Mouse (Mus musculus): ENCODE results near the gene Cpb2. TPM values are rescaled to one million over a fixed set of nuclear protein-coding genes. Genes with fewer than 3 reads are reported as not detected.

The Cpb2 gene
- polyA plus RNA-seq, 1 experiment: not detected

DNA sequence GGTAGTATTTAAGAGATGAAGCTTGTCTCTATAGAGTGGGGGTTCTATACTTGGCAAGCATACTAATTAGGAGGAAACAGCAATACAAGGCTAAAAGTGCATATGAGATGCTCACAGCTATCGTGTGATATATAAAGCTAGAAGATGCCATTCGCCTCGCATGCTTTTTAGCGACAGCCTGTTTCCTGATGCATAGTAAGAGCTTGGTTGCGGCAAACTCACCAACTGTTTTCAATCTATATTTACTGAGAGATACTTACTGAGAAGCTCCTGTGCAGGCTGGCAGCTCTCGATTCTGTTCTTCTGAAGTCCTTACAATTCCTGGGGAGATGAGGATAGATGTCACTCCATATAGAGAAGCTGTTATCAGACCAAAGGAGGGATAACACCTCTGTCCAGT lies 37.6 kb downstream of the Cpb2 start:
- no peaks in the 10 kb centered on the region for H3K36me3 ChIP-seq (ENCODE audit: control insufficient read depth, insufficient read depth, low read length)
- no peak for DNase-seq
- 89% methylated on average over 6 of the region's 6 CpGs for WGBS
- H3K27me3 ChIP-seq (ENCODE audit: control insufficient read depth, insufficient read depth, low read length): no peaks in the 10 kb centered on the region
- TF ChIP-seq CTCF (IDR thresholded peaks at IDR 0.05; ENCODE audit: borderline replicate concordance, control insufficient read depth, extremely low read depth, insufficient read depth, low read length, poor library complexity) (no peak), POLR2A (IDR thresholded peaks at IDR 0.05; ENCODE audit: control insufficient read depth, extremely low read depth, insufficient read depth, low read length, poor library complexity) (no peak)
- no peak overlapping the region for H3K27ac ChIP-seq (ENCODE audit: control insufficient read depth, insufficient read depth, low read length)
- H3K4me1 ChIP-seq (replicated peaks; ENCODE audit: control insufficient read depth, insufficient read depth, low read length): peaks cover 2% of the 10 kb centered on the region; the same call in 1 of the 2 replicates
- no peak overlapping the region for H3K4me3 ChIP-seq (ENCODE audit: control insufficient read depth, insufficient read depth, low read length)

DNA sequence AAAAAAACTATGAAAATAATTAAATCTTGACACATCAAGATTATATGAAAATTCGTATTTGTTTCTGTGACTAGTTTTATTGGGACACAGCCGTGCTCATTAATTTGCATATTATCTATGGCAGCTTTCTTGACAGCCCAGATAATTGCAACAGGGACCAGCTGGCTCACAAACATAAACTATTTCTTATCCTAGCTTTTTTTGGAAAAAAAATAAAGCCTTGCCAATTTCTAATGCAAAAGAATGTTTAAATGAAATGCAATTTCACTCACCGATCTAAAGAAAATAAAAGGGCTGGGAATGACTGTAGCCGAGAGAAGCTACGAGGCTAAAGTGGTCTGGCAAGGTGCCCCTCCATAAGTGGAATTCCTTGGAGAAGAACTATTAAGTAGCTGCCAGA lies 38.3 kb downstream of the Cpb2 start:
- WGBS: 89% methylated on average over 5 of the region's 5 CpGs
- TF ChIP-seq POLR2A (IDR thresholded peaks at IDR 0.05; ENCODE audit: control insufficient read depth, extremely low read depth, insufficient read depth, low read length, poor library complexity) (no peak), CTCF (IDR thresholded peaks at IDR 0.05; ENCODE audit: borderline replicate concordance, control insufficient read depth, extremely low read depth, insufficient read depth, low read length, poor library complexity) (no peak)
- Histone ChIP-seq H3K27me3 (ENCODE audit: control insufficient read depth, insufficient read depth, low read length) (no peaks in the 10 kb centered on the region), H3K27ac (ENCODE audit: control insufficient read depth, insufficient read depth, low read length) (no peak overlapping the region), H3K36me3 (ENCODE audit: control insufficient read depth, insufficient read depth, low read length) (no peaks in the 10 kb centered on the region), H3K4me1 (replicated peaks; ENCODE audit: control insufficient read depth, insufficient read depth, low read length) (peaks cover 2% of the 10 kb centered on the region; the same call in 1 of the 2 replicates), H3K4me3 (ENCODE audit: control insufficient read depth, insufficient read depth, low read length) (no peak overlapping the region)
- DNase-seq: no peak

GRCm38 (mm10) chr14:75283609-75284192 lies 41.6 kb downstream of the Cpb2 start:
- TF ChIP-seq POLR2A (IDR thresholded peaks at IDR 0.05; ENCODE audit: control insufficient read depth, extremely low read depth, insufficient read depth, low read length, poor library complexity) (no peak), CTCF (IDR thresholded peaks at IDR 0.05; ENCODE audit: borderline replicate concordance, control insufficient read depth, extremely low read depth, insufficient read depth, low read length, poor library complexity) (no peak)
- no peak overlapping the region for H3K27ac ChIP-seq (ENCODE audit: control insufficient read depth, insufficient read depth, low read length)
- H3K4me1 ChIP-seq (replicated peaks; ENCODE audit: control insufficient read depth, insufficient read depth, low read length): peaks cover 2% of the 10 kb centered on the region; the same call in 1 of the 2 replicates
- DNase-seq: no peak
- WGBS: 6% methylated on average over 19 of the region's 19 CpGs
- peak overlapping the region; percentile 86 for H3K4me3 ChIP-seq (ENCODE audit: control insufficient read depth, insufficient read depth, low read length)
- no peaks in the 10 kb centered on the region for H3K36me3 ChIP-seq (ENCODE audit: control insufficient read depth, insufficient read depth, low read length)
- H3K27me3 ChIP-seq (ENCODE audit: control insufficient read depth, insufficient read depth, low read length): no peaks in the 10 kb centered on the region

DNA sequence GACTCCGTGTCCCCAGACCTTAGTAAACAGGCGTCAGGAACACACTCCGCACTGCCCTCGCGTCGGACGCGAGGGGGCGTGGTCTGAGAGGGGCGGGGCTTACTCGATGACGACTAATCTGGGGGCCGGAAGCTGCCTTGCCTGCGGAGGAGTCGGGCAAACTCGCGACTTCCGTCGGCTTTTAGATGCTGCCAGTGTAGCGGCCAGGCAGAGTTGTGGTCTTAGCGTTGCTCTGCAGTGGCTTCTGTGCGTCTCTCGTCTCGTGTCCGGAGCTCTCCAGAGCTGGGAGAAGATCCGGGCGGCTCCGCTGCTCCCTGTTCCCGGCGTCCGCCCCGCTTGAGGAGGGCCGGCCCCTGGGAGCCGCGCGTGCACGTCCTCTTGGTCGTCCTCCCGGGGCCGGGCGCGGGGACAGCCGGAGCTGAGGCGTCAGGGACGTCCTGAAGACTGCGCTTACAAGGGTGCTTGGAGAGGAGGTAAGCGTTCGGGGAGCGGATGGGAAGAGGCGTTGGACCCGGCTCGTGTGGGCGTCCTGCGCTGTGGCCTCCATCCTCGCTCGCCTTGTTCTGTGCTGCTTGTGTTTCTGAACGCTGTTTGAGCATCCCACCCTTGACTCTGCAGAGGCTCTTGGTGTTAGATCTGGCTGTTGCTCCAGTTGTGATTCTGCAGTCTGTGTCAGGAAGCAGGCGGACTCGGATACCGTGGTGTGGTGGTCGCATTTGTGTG lies 42.3 kb downstream of the Cpb2 start, which contains the start of gene Zc3h13:
Gene Zc3h13 (plus strand): TSS at position 181 of the 723 bp plus-strand sequence.
- peak; percentile 95 for DNase-seq
- Histone ChIP-seq H3K36me3 (ENCODE audit: control insufficient read depth, insufficient read depth, low read length) (no peaks in the 10 kb centered on the region), H3K27me3 (ENCODE audit: control insufficient read depth, insufficient read depth, low read length) (no peaks in the 10 kb centered on the region), H3K27ac (ENCODE audit: control insufficient read depth, insufficient read depth, low read length) (no peak within 1 kb of the TSS), H3K4me3 (ENCODE audit: control insufficient read depth, insufficient read depth, low read length) (peak within 1 kb of the TSS; percentile 86), H3K4me1 (replicated peaks; ENCODE audit: control insufficient read depth, insufficient read depth, low read length) (peaks cover 2% of the 10 kb centered on the region; the same call in 1 of the 2 replicates)
- under 1% methylated on average over 61 of the region's 61 CpGs for WGBS
- TF ChIP-seq POLR2A (IDR thresholded peaks at IDR 0.05; ENCODE audit: control insufficient read depth, extremely low read depth, insufficient read depth, low read length, poor library complexity): peak; percentile 77
- peak; percentile 58; the same call in 1 of the 2 replicates for TF ChIP-seq CTCF (IDR thresholded peaks at IDR 0.05; ENCODE audit: borderline replicate concordance, control insufficient read depth, extremely low read depth, insufficient read depth, low read length, poor library complexity)

DNA sequence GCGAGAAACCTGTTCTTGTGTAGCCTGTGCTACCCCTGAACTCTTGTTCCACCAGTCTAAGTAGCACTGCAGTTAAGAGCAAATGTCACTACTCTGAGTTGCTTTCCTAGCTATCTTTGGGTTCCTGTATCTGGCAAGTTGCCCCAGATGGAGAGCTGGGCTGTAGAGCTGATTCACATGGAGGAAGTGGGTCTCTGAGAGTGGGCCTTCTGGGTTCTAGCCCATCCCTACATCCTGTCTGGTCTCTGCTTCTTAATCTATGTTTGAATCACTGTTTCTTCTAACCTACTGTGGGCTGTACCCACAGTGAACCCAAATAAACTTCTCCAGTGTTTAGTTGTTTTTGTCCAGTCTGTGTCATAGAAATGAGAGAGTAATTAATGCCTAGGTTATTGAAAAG lies 59.0 kb downstream of the Cpb2 start:
- no peak for DNase-seq
- Histone ChIP-seq H3K27ac (ENCODE audit: control insufficient read depth, insufficient read depth, low read length) (no peak overlapping the region), H3K4me1 (replicated peaks; ENCODE audit: control insufficient read depth, insufficient read depth, low read length) (no peaks in the 10 kb centered on the region), H3K27me3 (ENCODE audit: control insufficient read depth, insufficient read depth, low read length) (no peaks in the 10 kb centered on the region), H3K36me3 (ENCODE audit: control insufficient read depth, insufficient read depth, low read length) (no peaks in the 10 kb centered on the region), H3K4me3 (ENCODE audit: control insufficient read depth, insufficient read depth, low read length) (no peak overlapping the region)
- TF ChIP-seq POLR2A (IDR thresholded peaks at IDR 0.05; ENCODE audit: control insufficient read depth, extremely low read depth, insufficient read depth, low read length, poor library complexity): no peak
- 98% methylated on average over 1 of the region's 1 CpGs for WGBS

GRCm38 (mm10) chr14:75303807-75304206 lies 61.7 kb downstream of the Cpb2 start:
- 89% methylated on average over 5 of the region's 5 CpGs for WGBS
- TF ChIP-seq CTCF (IDR thresholded peaks at IDR 0.05; ENCODE audit: borderline replicate concordance, control insufficient read depth, extremely low read depth, insufficient read depth, low read length, poor library complexity): no peak
- TF ChIP-seq POLR2A (IDR thresholded peaks at IDR 0.05; ENCODE audit: control insufficient read depth, extremely low read depth, insufficient read depth, low read length, poor library complexity): no peak
- H3K27me3 ChIP-seq (ENCODE audit: control insufficient read depth, insufficient read depth, low read length): no peaks in the 10 kb centered on the region
- H3K36me3 ChIP-seq (ENCODE audit: control insufficient read depth, insufficient read depth, low read length): no peaks in the 10 kb centered on the region
- no peaks in the 10 kb centered on the region for H3K4me1 ChIP-seq (replicated peaks; ENCODE audit: control insufficient read depth, insufficient read depth, low read length)
- no peak overlapping the region for H3K27ac ChIP-seq (ENCODE audit: control insufficient read depth, insufficient read depth, low read length)
- no peak overlapping the region for H3K4me3 ChIP-seq (ENCODE audit: control insufficient read depth, insufficient read depth, low read length)
- no peak for DNase-seq

All from thymus, adult 2 months (tissue).